In the genomic region with DNA sequence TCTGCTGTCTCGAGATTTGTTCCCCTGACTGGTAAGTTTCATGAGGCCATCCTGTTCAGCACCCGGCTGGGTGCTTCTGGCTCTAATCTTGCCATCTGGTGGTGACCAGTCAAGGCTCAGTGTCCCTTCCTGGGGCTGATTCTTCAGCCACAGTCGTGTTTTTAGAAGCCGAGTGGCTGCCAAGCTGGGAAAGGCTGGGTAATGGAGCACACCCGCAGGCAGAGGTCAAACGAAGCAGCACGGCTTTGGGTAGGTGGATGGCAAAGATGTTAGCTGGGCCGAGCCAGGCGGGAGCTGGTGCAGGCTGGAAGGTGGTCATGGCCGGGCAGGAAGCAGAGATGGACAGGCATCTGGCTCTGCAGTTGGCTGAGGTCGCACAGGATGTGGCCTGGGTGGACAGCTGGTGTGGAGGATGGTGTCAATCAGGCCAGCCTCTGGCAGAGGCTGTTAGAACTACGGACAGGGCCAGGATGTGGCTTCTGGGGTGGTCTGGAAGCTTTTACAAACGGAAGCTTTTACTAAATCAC, we compare ENCODE assay signal across 9 mouse cellular contexts. TPM values are rescaled to one million over a fixed set of nuclear protein-coding genes. Genes with fewer than 3 reads are reported as not detected.
DNase-seq lines count a peak whose midpoint lies in the region; ATAC-seq lines count a peak whose summit lies in the region.
"Had no signal": no experiment of that assay in that cellular context is flagged by ENCODE, and none has a peak within 500 bp of the region (broad histone marks: within the 10 kb centered on the region; RNA-seq: fewer than 3 reads in every experiment).

No protein-coding gene starts in this region.

- H3K9me3 ChIP-seq in neural tube, embryonic 15.5 days (replicated peaks), result no peaks in the 10 kb centered on the region
- H3K9me3 ChIP-seq in forebrain, embryonic 14.5 days (replicated peaks; ENCODE audit: control insufficient read depth, low read length), result no peaks in the 10 kb centered on the region

- no peaks in the 10 kb centered on the region for H3K27me3 ChIP-seq in neural tube, embryonic 15.5 days (replicated peaks)
- no peaks in the 10 kb centered on the region for H3K27me3 ChIP-seq in forebrain, embryonic 14.5 days (replicated peaks; ENCODE audit: control insufficient read depth, insufficient read depth, low read length)

- H3K4me1 ChIP-seq in neural tube, embryonic 15.5 days, result peaks cover 26% of the 10 kb centered on the region
- H3K4me1 ChIP-seq in forebrain, embryonic 14.5 days (ENCODE audit: control insufficient read depth, insufficient read depth, low read length), result no peaks in the 10 kb centered on the region

- no peak for ATAC-seq in neural tube, embryonic 15.5 days (ENCODE audit: low FRiP score)
- ATAC-seq in forebrain, embryonic 14.5 days, result no peak
- ATAC-seq: intestine, embryonic 16.5 days had no signal

- 51% methylated on average over 13 of the region's 13 CpGs for WGBS in neural tube, embryonic 15.5 days
- WGBS in forebrain, embryonic 14.5 days, result 68% methylated on average over 13 of the region's 13 CpGs

- H3K4me2 ChIP-seq in neural tube, embryonic 15.5 days, result no peak overlapping the region
- no peak overlapping the region for H3K4me2 ChIP-seq in forebrain, embryonic 14.5 days (ENCODE audit: low read length)

- no peak overlapping the region for H3K27ac ChIP-seq in neural tube, embryonic 15.5 days (replicated peaks)
- H3K27ac ChIP-seq in forebrain, embryonic 14.5 days (ENCODE audit: low read depth, low read length), result no peak overlapping the region
- H3K27ac ChIP-seq: gastrocnemius, adult 2 months had no signal

- peak; percentile 63 for DNase-seq in neural tube, embryonic 10.5 days (ENCODE audit: extremely low spot score, low spot score)
- DNase-seq in cerebellum, postnatal 36 days, result peak; percentile 19 to 29
- peak; percentile 64 for DNase-seq in kidney, postnatal 14 days
- no peak for DNase-seq in forebrain, embryonic 14.5 days (ENCODE audit: low spot score)
- no peak for DNase-seq in adipocyte (ENCODE audit: low spot score)
- DNase-seq in urinary bladder, postnatal 10 days (ENCODE audit: low spot score), result no peak
- DNase-seq: gastrocnemius, adult 2 months had no signal

- no peak overlapping the region for H3K9ac ChIP-seq in neural tube, embryonic 15.5 days (replicated peaks)
- no peak overlapping the region for H3K9ac ChIP-seq in forebrain, embryonic 14.5 days (ENCODE audit: low read length)

- no peak overlapping the region for H3K4me3 ChIP-seq in neural tube, embryonic 15.5 days (replicated peaks)
- no peak overlapping the region for H3K4me3 ChIP-seq in forebrain, embryonic 14.5 days (ENCODE audit: low read depth, low read length)
- H3K4me3 ChIP-seq: gastrocnemius, adult 2 months had no signal

- H3K36me3 ChIP-seq in neural tube, embryonic 15.5 days, result no peaks in the 10 kb centered on the region
- H3K36me3 ChIP-seq in forebrain, embryonic 14.5 days (ENCODE audit: control insufficient read depth, insufficient read depth, low read length), result no peaks in the 10 kb centered on the region

RNA-seq across cellular contexts. Expression of a gene that starts 49.1 kb away (rescaled TPM):
- 0.15 and 0.68 TPM in 2 replicates for polyA plus RNA-seq in neural tube, embryonic 15.5 days (2015; fragmentation: Nextera tagmentation; extraction: Ambion mirVana)
- 0.14 and 0.32 TPM in 2 replicates for polyA plus RNA-seq in forebrain, embryonic 14.5 days (2014; fragmentation: Nextera tagmentation; extraction: Ambion mirVana)

Comparison
In these comparisons a context has a peak if more than half of its experiments do, and no peak if none do; other contexts are left out.
1. DNase-seq: peak in neural tube, embryonic 10.5 days (single experiment), cerebellum, postnatal 36 days (2 of 2) and kidney, postnatal 14 days (single experiment); none in forebrain, embryonic 14.5 days (single experiment), adipocyte (single experiment) and urinary bladder, postnatal 10 days (single experiment).